Comparison of ENCODE assay signal across 12 mouse cellular contexts in the genomic region with DNA sequence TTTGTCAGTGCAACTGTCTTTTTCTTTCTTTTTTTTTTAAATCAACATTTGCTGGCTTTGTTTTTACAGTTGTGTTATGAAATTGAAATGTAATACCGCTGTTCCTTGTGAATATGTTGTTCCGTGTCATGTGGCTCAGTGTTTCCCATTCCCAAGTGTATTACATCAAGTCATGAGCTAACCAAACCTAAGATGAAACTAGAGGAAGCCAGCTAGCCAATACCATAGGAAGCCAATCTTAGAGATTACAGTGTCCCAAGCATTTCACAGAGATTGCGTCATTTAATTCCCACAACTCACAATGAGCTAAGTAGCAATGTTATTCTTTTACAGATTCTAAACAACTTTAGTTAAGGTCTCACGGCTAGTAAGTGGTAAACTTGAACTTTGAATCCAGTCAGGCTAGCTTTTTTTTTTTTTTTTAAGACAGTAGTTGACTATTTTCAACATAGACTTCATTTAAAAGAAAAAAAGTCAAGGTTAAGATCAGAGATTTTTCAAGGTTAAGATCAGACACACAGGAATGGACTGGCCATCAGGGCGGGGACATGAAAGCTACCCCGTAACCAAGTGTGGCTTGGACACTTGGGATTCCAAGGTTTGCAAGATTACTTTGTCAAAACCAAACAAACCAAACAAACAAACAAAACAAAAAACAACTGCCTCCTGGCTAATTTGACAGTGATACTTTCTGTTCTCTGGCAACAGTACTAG.
A peak's percentile ranks its signal among the peaks of the same experiment; 100 is the strongest.
DNase-seq lines count a peak whose midpoint lies in the region; ATAC-seq lines count a peak whose summit lies in the region.
"Had no signal": no experiment of that assay in that cellular context is flagged by ENCODE, and none has a peak within 500 bp of the region (broad histone marks: within the 10 kb centered on the region; RNA-seq: fewer than 3 reads in every experiment).

No protein-coding gene starts in this region.

- WGBS in heart, embryonic 16.5 days: 70% methylated on average over 6 of the region's 6 CpGs
- 81% methylated on average over 6 of the region's 6 CpGs for WGBS in hindbrain, embryonic 10.5 days

- H3K4me2 ChIP-seq in heart, embryonic 16.5 days (ENCODE audit: low read depth, low read length): no peak overlapping the region
- H3K4me2 ChIP-seq: forebrain, embryonic 15.5 days; lung, embryonic 14.5 days; stomach, embryonic 15.5 days had no signal

- H3K9ac ChIP-seq in heart, embryonic 16.5 days (ENCODE audit: low read length): no peak overlapping the region
- H3K9ac ChIP-seq: forebrain, embryonic 15.5 days; lung, embryonic 14.5 days; stomach, embryonic 15.5 days had no signal

- H3K4me1 ChIP-seq in heart, embryonic 16.5 days (ENCODE audit: control insufficient read depth, insufficient read depth, low read length): 0 out of 2 replicates have a peak, but pooled peaks cover 2% of the 10 kb centered on the region
- peaks cover 44% of the 10 kb centered on the region for H3K4me1 ChIP-seq in hindbrain, embryonic 10.5 days (replicated peaks)
- H3K4me1 ChIP-seq: stomach, embryonic 15.5 days had no signal

- H3K27me3 ChIP-seq in heart, embryonic 16.5 days (ENCODE audit: control insufficient read depth, insufficient read depth, low read length): no peaks in the 10 kb centered on the region
- no peaks in the 10 kb centered on the region for H3K27me3 ChIP-seq in hindbrain, embryonic 10.5 days (ENCODE audit: insufficient read depth, poor library complexity, severe bottlenecking)
- H3K27me3 ChIP-seq: forebrain, embryonic 15.5 days; stomach, embryonic 15.5 days had no signal

- H3K36me3 ChIP-seq in heart, embryonic 16.5 days (ENCODE audit: control insufficient read depth, insufficient read depth): no peaks in the 10 kb centered on the region
- no peaks in the 10 kb centered on the region for H3K36me3 ChIP-seq in hindbrain, embryonic 10.5 days
- H3K36me3 ChIP-seq: forebrain, embryonic 15.5 days; G1E; stomach, embryonic 15.5 days had no signal

- no peaks in the 10 kb centered on the region for H3K9me3 ChIP-seq in heart, embryonic 16.5 days (replicated peaks; ENCODE audit: control insufficient read depth, low read length)
- no peaks in the 10 kb centered on the region for H3K9me3 ChIP-seq in hindbrain, embryonic 10.5 days
- H3K9me3 ChIP-seq: forebrain, embryonic 15.5 days; G1E; stomach, embryonic 15.5 days had no signal

- peak; percentile 97 for DNase-seq in heart, adult 11 months
- no peak for DNase-seq in heart, postnatal 4 days
- peak; percentile 74 for DNase-seq in 3T3-L1 (ENCODE audit: low read depth, low spot score)
- DNase-seq in MN1 (ENCODE audit: low spot score): peak; percentile 53
- no peak for DNase-seq in hindbrain, embryonic 10.5 days (ENCODE audit: low spot score)
- DNase-seq in ovary, postnatal 14 days (ENCODE audit: low spot score): no peak
- no peak for DNase-seq in layer of hippocampus, adult 9-11 months
- DNase-seq: lung, embryonic 14.5 days had no signal

- peak overlapping the region; percentile 38; the same call in 1 of the 2 replicates for H3K27ac ChIP-seq in heart, embryonic 16.5 days (ENCODE audit: low read length)
- H3K27ac ChIP-seq in hindbrain, embryonic 10.5 days: no peak overlapping the region
- H3K27ac ChIP-seq: forebrain, embryonic 15.5 days; stomach, embryonic 15.5 days had no signal

- H3K4me3 ChIP-seq in heart, embryonic 16.5 days (ENCODE audit: low read length): no peak overlapping the region
- H3K4me3 ChIP-seq in hindbrain, embryonic 10.5 days: no peak overlapping the region
- H3K4me3 ChIP-seq: forebrain, embryonic 15.5 days; stomach, embryonic 15.5 days had no signal

- ATAC-seq in heart, embryonic 16.5 days (replicated peaks; ENCODE audit: extremely low read depth, insufficient read depth, low FRiP score): peak; percentile 49
- ATAC-seq: forebrain, embryonic 15.5 days had no signal

Comparison
In these comparisons a context has a peak if more than half of its experiments do, and no peak if none do; other contexts are left out.
1. DNase-seq: peak in heart, adult 11 months (single experiment), 3T3-L1 (single experiment) and MN1 (single experiment); none in heart, postnatal 4 days (single experiment), hindbrain, embryonic 10.5 days (single experiment), ovary, postnatal 14 days (single experiment) and layer of hippocampus, adult 9-11 months (single experiment).